Mouse (Mus musculus) E14TG2a.4 (cell line): ENCODE data around the gene Sdr9c7.

Experiments
- CTCF ChIP-seq: conservative IDR thresholded peaks from 2 replicates; pipeline ENCODE4 v1.5.1; 2014; ENCODE audit warnings: low read length
- NANOG ChIP-seq: IDR thresholded peaks from 2 replicates; pipeline ENCODE4 v1.6.1; 2014; ENCODE audit warnings: borderline replicate concordance, low read length, mixed read lengths
- POU5F1 ChIP-seq: IDR thresholded peaks from 2 replicates; pipeline ENCODE4 v1.6.1; 2014; ENCODE audit warnings: low read length, borderline replicate concordance

GRCm38 (mm10) chr10:127864931-127865330, 33.4 kb upstream of the Sdr9c7 start:
- no peak for TF ChIP-seq POU5F1
- no peak for TF ChIP-seq CTCF
- TF ChIP-seq NANOG: no peak
